Mouse (Mus musculus) layer of hippocampus, postnatal 36 days (tissue): ENCODE measurements around the gene Sh3gl1. TPM values are rescaled to one million over a fixed set of nuclear protein-coding genes. Genes with fewer than 3 reads are reported as not detected.

ENCODE experiments used
- DNase-seq, 2 experiments: peaks; one replicate each; pipeline ENCODE4 v3.0.0; 2022
- total RNA-seq, 2 experiments: library from RNA; stranded (reverse); gene quantifications; 2 replicates each; pipeline ENCODE4 v1.2.3; 2021

The Sh3gl1 gene
- total RNA-seq, 2 experiments from 2014 or later: 61.5 to 69.6 TPM

- DNase-seq: peak; percentile 75 to 77
These were observed 15.1 kb downstream of the Sh3gl1 start for GRCm38 (mm10) chr17:56021161-56021910.

- DNase-seq: peak in 1 of 2 experiments; percentile 15
These were observed 15.9 kb downstream of the Sh3gl1 start for GRCm38 (mm10) chr17:56020400-56021084.

GRCm38 (mm10) chr17:56018347-56019131 lies 17.9 kb downstream of the Sh3gl1 start:
- peak; percentile 52 to 62 for DNase-seq

DNA sequence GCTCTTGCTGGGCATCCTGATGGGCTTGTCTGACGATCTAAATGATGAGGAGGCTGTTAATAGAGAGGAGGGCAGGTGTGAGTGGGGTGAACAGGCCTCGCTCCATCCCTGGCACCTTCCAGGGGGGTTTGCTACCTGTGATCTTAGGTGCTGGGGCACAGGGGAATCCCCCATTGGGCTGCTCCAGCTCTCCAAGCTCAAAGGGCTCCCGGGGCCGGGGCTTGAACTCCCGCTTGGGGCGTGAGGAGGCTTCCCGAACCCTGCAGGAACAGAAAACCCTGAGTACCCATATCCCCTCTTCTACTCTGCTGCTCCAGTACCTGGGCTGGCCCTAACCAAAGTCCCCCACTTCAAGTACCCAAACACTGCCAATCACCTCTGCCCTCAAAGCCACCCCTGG lies 18.6 kb downstream of the Sh3gl1 start:
- peak in 1 of 2 experiments; percentile 25 for DNase-seq

- DNase-seq: no peak
These were observed 19.3 kb downstream of the Sh3gl1 start for GRCm38 (mm10) chr17:56016793-56017785.

- no peak for DNase-seq
These were observed 20.1 kb downstream of the Sh3gl1 start for GRCm38 (mm10) chr17:56016382-56016781.

DNA sequence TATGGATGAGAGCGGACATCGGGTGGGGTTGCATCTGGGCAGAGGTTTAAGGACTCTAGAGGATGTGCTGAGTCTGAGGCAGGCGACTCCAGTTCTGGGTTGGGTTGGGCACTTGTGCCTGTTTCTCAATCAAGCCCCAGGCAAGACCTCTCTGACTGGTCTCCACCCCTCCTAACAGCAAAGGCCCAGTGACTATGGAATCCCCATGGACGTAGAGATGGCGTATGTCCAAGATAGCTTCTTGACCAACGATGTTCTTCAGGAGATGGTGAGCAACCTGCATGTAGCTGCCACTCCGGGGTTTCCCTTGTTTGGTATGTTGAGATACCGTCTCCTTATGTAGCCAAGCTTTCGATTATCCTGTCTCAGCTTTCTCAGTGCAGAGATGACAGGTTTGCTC lies 21.1 kb downstream of the Sh3gl1 start:
- no peak for DNase-seq

DNA sequence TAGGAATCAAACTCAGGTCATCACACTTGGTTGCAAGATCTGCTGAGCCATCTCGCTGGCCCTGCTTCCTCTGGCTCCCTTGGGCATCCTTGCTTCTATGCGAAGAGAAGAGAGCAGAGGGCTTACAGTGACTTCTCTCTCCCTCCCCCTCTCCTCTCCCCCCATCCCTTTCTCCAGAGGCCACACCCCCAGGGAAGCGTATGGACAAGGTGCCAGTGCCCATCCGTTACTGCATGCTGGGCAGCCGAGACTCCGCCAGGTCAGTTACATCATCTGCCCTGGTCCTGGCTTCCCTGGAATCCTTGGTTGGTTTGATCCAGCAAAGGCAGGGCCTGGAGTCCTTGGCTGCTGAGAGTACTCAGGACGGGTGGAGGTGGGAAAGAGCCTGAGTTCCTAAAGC lies 25.0 kb downstream of the Sh3gl1 start:
- DNase-seq: no peak

- DNase-seq: peak in 1 of 2 experiments; percentile 73
These were observed 25.8 kb downstream of the Sh3gl1 start for GRCm38 (mm10) chr17:56010681-56011080.

GRCm38 (mm10) chr17:56010255-56010654 lies 26.2 kb downstream of the Sh3gl1 start:
- no peak for DNase-seq

GRCm38 (mm10) chr17:56009962-56010240 lies 26.5 kb downstream of the Sh3gl1 start:
- DNase-seq: no peak

DNA sequence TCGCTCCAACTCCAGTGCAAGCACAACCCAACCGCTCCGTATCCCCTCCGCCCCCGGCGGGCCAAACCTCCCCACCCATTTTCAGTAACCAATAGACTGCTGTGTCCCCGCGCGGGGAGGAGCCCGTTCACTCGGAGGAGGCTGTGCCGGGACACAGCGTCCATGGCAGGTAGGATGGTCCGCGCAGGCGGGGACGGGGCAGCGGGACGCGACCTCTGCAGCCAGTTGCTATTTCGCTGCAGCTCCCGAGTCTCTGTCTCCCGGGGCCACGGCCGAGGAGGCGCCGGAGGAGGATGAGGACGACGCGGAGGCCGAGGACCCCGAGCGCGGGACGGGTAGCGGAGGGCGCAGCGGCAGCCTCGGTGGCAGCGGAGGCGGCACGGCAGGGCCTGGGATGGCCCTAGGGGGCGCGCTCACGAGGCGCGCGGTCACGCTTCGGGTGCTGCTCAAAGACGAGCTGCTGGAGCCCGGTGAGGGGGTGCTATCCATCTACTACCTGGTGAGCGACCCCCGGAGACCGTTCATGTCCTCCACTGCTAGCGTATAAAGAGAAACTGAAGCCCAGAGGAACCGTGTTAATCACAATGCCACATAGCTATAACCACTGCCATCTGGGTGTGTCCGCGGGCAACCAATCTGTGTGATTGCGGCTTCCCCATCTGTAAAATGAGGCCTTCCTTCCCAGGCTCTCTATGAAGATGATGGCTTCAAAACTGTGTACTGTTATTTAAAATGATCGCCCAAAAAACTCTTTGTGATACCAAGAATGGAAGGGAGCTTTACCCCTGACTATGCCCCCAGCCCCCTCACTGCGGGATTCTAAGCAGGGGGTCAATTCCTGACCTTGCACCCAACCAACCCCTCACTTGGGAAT lies 27.1 kb downstream of the Sh3gl1 start:
- peak; percentile 92 to 93 for DNase-seq

- DNase-seq: peak; percentile 88 to 93
These were observed 27.9 kb downstream of the Sh3gl1 start for GRCm38 (mm10) chr17:56008356-56009087.

DNA sequence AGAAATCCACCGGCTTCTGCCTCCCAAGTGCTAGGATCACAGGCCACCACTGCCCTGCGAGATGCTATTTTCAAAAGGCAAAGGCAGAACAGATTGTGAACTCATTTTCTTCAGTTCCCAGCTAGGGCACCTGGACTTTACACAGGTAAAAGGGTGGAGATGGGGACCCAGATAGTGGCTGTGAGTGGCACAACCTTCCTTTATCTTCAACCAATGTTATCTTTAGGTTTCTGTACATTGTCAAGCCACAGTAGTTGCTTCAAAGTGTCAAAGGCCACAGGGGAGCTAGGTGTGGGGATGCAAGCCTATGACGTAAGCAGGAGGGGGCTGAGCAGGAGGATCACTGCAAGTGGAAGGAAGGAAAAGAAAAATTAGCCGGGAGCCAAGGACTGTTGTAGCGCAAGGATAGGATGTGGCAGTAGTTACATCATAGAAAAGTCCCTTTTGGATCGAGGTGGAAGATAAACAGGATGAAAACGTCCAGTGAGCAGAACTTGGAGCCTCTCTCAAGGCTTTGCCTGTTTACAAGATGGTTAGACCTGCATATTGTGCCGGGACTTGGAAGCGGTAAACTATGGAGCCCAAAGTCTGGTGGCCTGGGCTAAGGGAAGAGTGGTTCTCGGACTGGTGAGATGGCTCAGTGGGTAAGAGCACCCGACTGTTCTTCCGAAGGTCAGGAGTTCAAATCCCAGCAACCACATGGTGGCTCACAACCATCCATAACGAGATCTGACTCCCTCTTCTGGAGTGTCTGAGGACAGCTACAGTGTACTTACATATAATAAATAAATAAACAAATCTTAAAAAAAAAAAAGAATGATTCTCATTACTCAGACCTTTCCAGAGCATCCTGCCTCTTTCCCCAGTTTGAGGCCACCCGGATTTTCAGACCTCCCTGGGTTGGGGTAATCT lies 28.7 kb downstream of the Sh3gl1 start:
- DNase-seq: no peak

DNA sequence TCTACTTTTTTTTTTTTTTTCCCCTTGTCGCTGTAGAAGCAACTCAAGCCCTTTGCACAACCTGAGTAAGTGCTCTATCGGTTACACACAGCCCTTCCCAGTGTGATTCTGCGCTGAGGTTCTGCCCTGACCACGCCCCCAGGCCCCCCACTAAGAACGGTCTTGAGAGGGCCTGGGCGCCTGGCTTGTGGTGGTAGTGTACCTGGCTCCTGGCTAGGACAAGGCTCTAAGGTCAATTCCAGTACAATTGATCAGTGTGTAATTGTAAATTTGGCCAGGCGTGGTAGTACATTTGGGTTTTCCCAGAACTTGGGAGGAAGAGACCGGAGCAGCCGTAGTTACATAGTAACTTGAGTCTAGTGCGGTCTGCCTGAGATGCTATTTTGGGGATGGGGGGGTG lies 29.5 kb downstream of the Sh3gl1 start:
- DNase-seq: no peak

- DNase-seq: no peak
These were observed 30.9 kb downstream of the Sh3gl1 start, which contains the start of the genes Stap2 and Mpnd for GRCm38 (mm10) chr17:56005415-56006061. TSS of gene Stap2 (minus strand) at chr17:56005584. TSS of gene Mpnd (plus strand) at chr17:56005711.

- DNase-seq: no peak
These were observed 33.4 kb downstream of the Sh3gl1 start for GRCm38 (mm10) chr17:56003000-56003399.

GRCm38 (mm10) chr17:55999794-56000499 lies 36.5 kb downstream of the Sh3gl1 start:
- no peak for DNase-seq
